Mouse (Mus musculus): Measurements from ENCODE around the gene Nfe2. TPM values are rescaled to one million over a fixed set of nuclear protein-coding genes. Genes with fewer than 3 reads are reported as not detected.

Gene Nfe2
- total and polyA plus RNA-seq, 3 experiments, result 0.86 to 2.0 (median 1.6) TPM

- H3K4me3 ChIP-seq, result peak within 1 kb of the TSS; percentile 87
- no peaks in the 10 kb centered on the region for H3K27me3 ChIP-seq (ENCODE audit: control insufficient read depth, insufficient read depth, low read length)
- no peaks in the 10 kb centered on the region for H3K79me2 ChIP-seq (replicated peaks; ENCODE audit: control insufficient read depth, insufficient read depth, low read length)
- peak; percentile 96 to 99 for DNase-seq
- under 1% methylated on average over 39 of the region's 39 CpGs for WGBS
- peak within 1 kb of the TSS; percentile 78 for H3K9ac ChIP-seq (ENCODE audit: low read depth, low read length)
- peaks cover 28% of the 10 kb centered on the region for H3K36me3 ChIP-seq (ENCODE audit: control insufficient read depth, insufficient read depth, low read length)
- intact Hi-C loops (cut with DNase I), result loop anchor here (2.0 kb wide), 1 partner anchor 19 kb away; no protein-coding TSS in a partner anchor
- H3K27ac ChIP-seq, result peak within 1 kb of the TSS; percentile 94
- TF ChIP-seq EP300 (IDR thresholded peaks at IDR 0.05; ENCODE audit: insufficient read depth, low read depth, low read length), result peak; percentile 46; the same call in 1 of the 2 replicates
- no peak for TF ChIP-seq CTCF (IDR thresholded peaks at IDR 0.05)
- TF ChIP-seq POLR2A (IDR thresholded peaks at IDR 0.05; ENCODE audit: insufficient read depth, low read depth, low read length), result peak; percentile 80
- peaks cover 2% of the 10 kb centered on the region; the same call in 1 of the 2 replicates for H3K4me1 ChIP-seq (ENCODE audit: control insufficient read depth, insufficient read depth, low read length)
These were observed 18.5 kb downstream of the Nfe2 start, which contains the start of gene Cbx5 for GRCm38 (mm10) chr15:103239685-103240159. Gene Cbx5 (minus strand): TSS chr15:103239816.

GRCm38 (mm10) chr15:103239130-103239684 lies 19.0 kb downstream of the Nfe2 start:
- H3K4me3 ChIP-seq, result peak overlapping the region; percentile 87
- peak overlapping the region; percentile 94 for H3K27ac ChIP-seq
- intact Hi-C loops (cut with DNase I), result loop anchor here (2.0 kb wide), 1 partner anchor 18 kb away; no protein-coding TSS in a partner anchor
- peaks cover 2% of the 10 kb centered on the region; the same call in 1 of the 2 replicates for H3K4me1 ChIP-seq (ENCODE audit: control insufficient read depth, insufficient read depth, low read length)
- peaks cover 28% of the 10 kb centered on the region for H3K36me3 ChIP-seq (ENCODE audit: control insufficient read depth, insufficient read depth, low read length)
- TF ChIP-seq CTCF (IDR thresholded peaks at IDR 0.05), result no peak
- no peak for TF ChIP-seq EP300 (IDR thresholded peaks at IDR 0.05; ENCODE audit: insufficient read depth, low read depth, low read length)
- no peak for TF ChIP-seq POLR2A (IDR thresholded peaks at IDR 0.05; ENCODE audit: insufficient read depth, low read depth, low read length)
- DNase-seq, result peak; percentile 88 to 94
- H3K27me3 ChIP-seq (ENCODE audit: control insufficient read depth, insufficient read depth, low read length), result no peaks in the 10 kb centered on the region
- under 1% methylated on average over 26 of the region's 26 CpGs for WGBS
- H3K9ac ChIP-seq (ENCODE audit: low read depth, low read length), result peak overlapping the region; percentile 54
- no peaks in the 10 kb centered on the region for H3K79me2 ChIP-seq (replicated peaks; ENCODE audit: control insufficient read depth, insufficient read depth, low read length)

DNA sequence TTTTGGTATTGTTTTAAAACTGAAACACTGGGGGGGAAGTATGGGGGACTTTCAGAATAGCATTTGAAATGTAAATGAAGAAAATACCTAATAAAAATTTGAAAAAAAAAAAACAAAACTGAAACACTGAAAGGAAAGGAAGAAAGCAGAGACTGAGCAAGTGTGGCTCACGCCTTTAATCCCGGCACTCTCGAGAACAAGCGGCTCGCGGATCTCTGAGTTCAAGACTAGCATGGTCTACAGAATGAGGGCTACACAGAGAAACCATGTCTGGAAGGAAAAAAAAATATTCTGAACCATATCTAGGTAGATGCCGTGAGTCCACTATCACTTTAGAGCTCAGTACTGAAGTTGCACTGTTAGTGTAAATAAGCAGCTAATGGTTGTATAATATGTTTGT lies 20.9 kb downstream of the Nfe2 start:
- H3K79me2 ChIP-seq (replicated peaks; ENCODE audit: control insufficient read depth, insufficient read depth, low read length), result no peaks in the 10 kb centered on the region; the same call in 1 of the 2 replicates
- H3K27ac ChIP-seq, result no peak overlapping the region
- intact Hi-C loops (cut with DNase I), result no loop called here
- WGBS, result 88% methylated on average over 7 of the region's 7 CpGs
- H3K9ac ChIP-seq (ENCODE audit: low read depth, low read length), result no peak overlapping the region
- TF ChIP-seq CTCF (IDR thresholded peaks at IDR 0.05) (no peak), POLR2A (IDR thresholded peaks at IDR 0.05; ENCODE audit: insufficient read depth, low read depth, low read length) (no peak)
- no peak for DNase-seq
- H3K4me3 ChIP-seq, result no peak overlapping the region
- no peaks in the 10 kb centered on the region; the same call in 1 of the 2 replicates for H3K4me1 ChIP-seq (ENCODE audit: control insufficient read depth, insufficient read depth, low read length)
- peaks cover 11% of the 10 kb centered on the region for H3K36me3 ChIP-seq (ENCODE audit: control insufficient read depth, insufficient read depth, low read length)
- H3K27me3 ChIP-seq (ENCODE audit: control insufficient read depth, insufficient read depth, low read length), result no peaks in the 10 kb centered on the region

DNA sequence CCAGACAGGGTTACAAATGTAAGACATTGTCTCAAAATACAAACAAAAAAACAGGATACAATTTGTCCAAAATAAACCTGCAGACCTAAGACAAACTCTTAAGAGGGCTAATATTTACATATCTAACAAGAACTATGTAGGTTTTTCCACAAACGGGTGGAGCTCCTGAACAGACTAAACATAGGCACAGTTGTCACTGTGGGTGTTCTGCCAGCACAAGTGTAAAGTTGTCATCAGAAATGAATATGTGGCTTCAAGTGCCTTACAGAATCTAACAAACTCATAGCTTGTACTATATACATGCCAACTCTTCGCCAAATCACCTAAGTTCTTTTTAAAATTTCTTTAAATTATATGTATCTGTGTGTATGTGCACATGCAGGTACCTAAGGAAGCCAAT lies 25.1 kb downstream of the Nfe2 start:
- Histone ChIP-seq H3K4me1 (ENCODE audit: control insufficient read depth, insufficient read depth, low read length) (peaks cover 2% of the 10 kb centered on the region), H3K36me3 (ENCODE audit: control insufficient read depth, insufficient read depth, low read length) (peaks cover 3% of the 10 kb centered on the region), H3K27me3 (ENCODE audit: control insufficient read depth, insufficient read depth, low read length) (no peaks in the 10 kb centered on the region), H3K9ac (ENCODE audit: low read depth, low read length) (no peak overlapping the region), H3K27ac (no peak overlapping the region), H3K4me3 (no peak overlapping the region), H3K79me2 (replicated peaks; ENCODE audit: control insufficient read depth, insufficient read depth, low read length) (no peaks in the 10 kb centered on the region; the same call in 1 of the 2 replicates)
- WGBS, result 56% methylated on average over 2 of the region's 2 CpGs
- TF ChIP-seq EP300 (IDR thresholded peaks at IDR 0.05; ENCODE audit: insufficient read depth, low read depth, low read length) (no peak), POLR2A (IDR thresholded peaks at IDR 0.05; ENCODE audit: insufficient read depth, low read depth, low read length) (no peak)
- intact Hi-C loops (cut with DNase I), result no loop called here
- no peak for DNase-seq

DNA sequence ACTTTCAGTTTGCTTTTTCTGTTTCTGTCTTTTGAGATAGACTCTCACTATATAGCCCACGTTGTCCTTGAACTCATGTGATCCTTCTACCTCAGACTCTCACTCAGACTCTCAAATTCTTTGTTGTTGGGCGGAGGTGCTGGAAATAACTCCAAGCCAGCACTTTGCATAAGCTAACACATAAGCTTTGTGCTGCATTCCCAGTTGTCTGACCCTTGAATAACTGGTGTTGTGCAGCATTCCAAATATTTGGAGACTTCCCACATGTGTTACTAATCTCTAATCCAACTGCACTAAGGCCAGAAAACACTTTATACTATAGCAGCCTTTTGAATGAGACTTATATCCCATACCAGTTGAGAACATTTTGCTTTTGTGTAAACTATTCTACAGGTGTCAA lies 29.3 kb downstream of the Nfe2 start:
- TF ChIP-seq CTCF (IDR thresholded peaks at IDR 0.05) (no peak), POLR2A (IDR thresholded peaks at IDR 0.05; ENCODE audit: insufficient read depth, low read depth, low read length) (no peak), EP300 (IDR thresholded peaks at IDR 0.05; ENCODE audit: insufficient read depth, low read depth, low read length) (no peak)
- Histone ChIP-seq H3K27ac (no peak overlapping the region), H3K4me1 (ENCODE audit: control insufficient read depth, insufficient read depth, low read length) (peaks cover 2% of the 10 kb centered on the region), H3K27me3 (ENCODE audit: control insufficient read depth, insufficient read depth, low read length) (no peaks in the 10 kb centered on the region), H3K4me3 (no peak overlapping the region), H3K36me3 (ENCODE audit: control insufficient read depth, insufficient read depth, low read length) (peaks cover 3% of the 10 kb centered on the region), H3K79me2 (replicated peaks; ENCODE audit: control insufficient read depth, insufficient read depth, low read length) (no peaks in the 10 kb centered on the region; the same call in 1 of the 2 replicates), H3K9ac (ENCODE audit: low read depth, low read length) (no peak overlapping the region)
- 54% methylated on average over 2 of the region's 2 CpGs for WGBS
- intact Hi-C loops (cut with DNase I), result no loop called here
- DNase-seq, result no peak

GRCm38 (mm10) chr15:103227572-103227971 lies 30.6 kb downstream of the Nfe2 start:
- Histone ChIP-seq H3K9ac (ENCODE audit: low read depth, low read length) (no peak overlapping the region), H3K4me3 (no peak overlapping the region), H3K27me3 (ENCODE audit: control insufficient read depth, insufficient read depth, low read length) (no peaks in the 10 kb centered on the region), H3K36me3 (ENCODE audit: control insufficient read depth, insufficient read depth, low read length) (peaks cover 3% of the 10 kb centered on the region), H3K79me2 (replicated peaks; ENCODE audit: control insufficient read depth, insufficient read depth, low read length) (no peaks in the 10 kb centered on the region; the same call in 1 of the 2 replicates), H3K27ac (no peak overlapping the region), H3K4me1 (ENCODE audit: control insufficient read depth, insufficient read depth, low read length) (peaks cover 2% of the 10 kb centered on the region)
- TF ChIP-seq CTCF (IDR thresholded peaks at IDR 0.05), result no peak
- no peak for TF ChIP-seq EP300 (IDR thresholded peaks at IDR 0.05; ENCODE audit: insufficient read depth, low read depth, low read length)
- no peak for TF ChIP-seq POLR2A (IDR thresholded peaks at IDR 0.05; ENCODE audit: insufficient read depth, low read depth, low read length)
- intact Hi-C loops (cut with DNase I), result no loop called here
- WGBS, result 68% methylated on average over 2 of the region's 2 CpGs
- no peak for DNase-seq

Data from heart, adult 2 months (tissue).